Mouse (Mus musculus) cerebellum, adult 2 months (tissue): ENCODE data around the gene Nmnat2. TPM values are rescaled to one million over a fixed set of nuclear protein-coding genes. Genes with fewer than 3 reads are reported as not detected.
A peak's percentile ranks its signal among the peaks of the same experiment; 100 is the strongest.

ENCODE experiments used
- DNase-seq, 2 experiments: peaks; one replicate each; pipeline ENCODE4 v3.0.0; 2021
- H3K27ac ChIP-seq: fragments of 200-500 bp; 2 replicates; pipeline ENCODE4 v1.5.1; 2012; ENCODE audit warnings: low read length, control low read depth, inconsistent platforms; ENCODE audit not compliant: insufficient read depth
- H3K27me3 ChIP-seq: fragments of 200-500 bp; 2 replicates; pipeline ENCODE4 v1.6.1; 2012; ENCODE audit warnings: inconsistent platforms, mild to moderate bottlenecking, low read length, moderate library complexity; ENCODE audit not compliant: control insufficient read depth, insufficient read depth
- H3K4me1 ChIP-seq: fragments of 200-500 bp; 2 replicates; pipeline ENCODE4 v1.6.1; 2011; ENCODE audit warnings: low read length; ENCODE audit not compliant: control insufficient read depth, insufficient read depth
- H3K4me3 ChIP-seq: fragments of 200-500 bp; replicated peaks from 2 replicates; pipeline ENCODE3; 2011; ENCODE audit warnings: mild to moderate bottlenecking, low read depth, low read length, control low read depth; ENCODE audit not compliant: insufficient read depth
- CTCF ChIP-seq: fragments of 200-500 bp; IDR thresholded peaks from 2 replicates; pipeline ENCODE4 v1.5.1; 2011; ENCODE audit warnings: low read depth, mild to moderate bottlenecking, control low read depth, low read length, moderate library complexity, borderline replicate concordance; ENCODE audit not compliant: insufficient read depth
- POLR2A ChIP-seq: fragments of 200-500 bp; IDR thresholded peaks from 2 replicates; pipeline ENCODE4 v1.6.1; 2011; ENCODE audit warnings: low read length, control low read depth, borderline replicate concordance; ENCODE audit not compliant: insufficient read depth
- WGBS: fragments of 180-500 bp; shearing (Covaris S2); methylation state at CpG from one replicate; pipeline ENCODE4 v1.1.7; 2018; 5-methylcytosine and 5-hydroxymethylcytosine counted together
- polyA plus RNA-seq: library from polyadenylated mRNA; depleted of rRNA; stranded (reverse); fragments of >200 nt; gene quantifications from 2 replicates; pipeline ENCODE4 v1.2.3, GENCODE M21; 2012; rRNA removed

Nmnat2 gene
- polyA plus RNA-seq, 1 experiment, result 120 TPM

DNA sequence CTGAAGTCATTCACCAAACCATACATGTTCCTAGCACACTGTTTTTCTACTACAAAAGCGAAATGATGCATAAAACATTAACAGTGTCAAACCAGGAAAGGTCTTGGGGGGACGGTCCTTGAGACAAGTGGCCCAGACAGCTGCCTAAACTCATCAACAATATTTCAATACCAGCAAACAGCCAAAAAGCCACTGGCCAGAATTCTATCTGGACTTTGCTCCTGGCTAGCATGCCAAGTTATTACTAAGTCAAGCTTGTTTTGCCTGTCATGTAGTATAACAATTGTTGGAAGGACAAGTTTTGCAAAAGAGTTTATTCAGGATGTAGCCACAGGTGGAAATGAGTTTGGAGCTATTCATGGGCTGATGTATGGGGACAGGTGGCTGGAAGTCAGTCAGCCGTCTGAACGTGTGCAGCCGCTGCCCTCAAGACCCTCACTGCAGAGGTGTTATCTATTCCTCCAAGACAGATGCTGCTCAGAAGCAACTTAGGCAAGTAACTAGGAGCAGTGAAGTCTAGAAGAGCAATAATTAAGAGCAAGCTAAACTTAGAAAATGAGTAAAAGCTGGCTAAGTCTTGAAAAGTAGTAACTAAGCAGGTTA lies 202.3 kb downstream of the Nmnat2 start:
- no peaks in the 10 kb centered on the region for H3K4me1 ChIP-seq
- 57% methylated on average over 5 of the region's 5 CpGs for WGBS

GRCm38 (mm10) chr1:153159137-153159536 lies 204.3 kb downstream of the Nmnat2 start:
- Histone ChIP-seq H3K4me1 (peaks cover 4% of the 10 kb centered on the region), H3K4me3 (no peak overlapping the region), H3K27me3 (no peaks in the 10 kb centered on the region), H3K27ac (no peak overlapping the region)
- DNase-seq, result no peak
- WGBS, result 96% methylated on average over 4 of the region's 4 CpGs
- TF ChIP-seq POLR2A (no peak), CTCF (no peak)

More for the DNA sequence above, 202.3 kb downstream of the Nmnat2 start:
- Histone ChIP-seq H3K4me3 (no peak overlapping the region), H3K27ac (no peak overlapping the region), H3K27me3 (no peaks in the 10 kb centered on the region)
- TF ChIP-seq CTCF, result no peak
- DNase-seq, result no peak

DNA sequence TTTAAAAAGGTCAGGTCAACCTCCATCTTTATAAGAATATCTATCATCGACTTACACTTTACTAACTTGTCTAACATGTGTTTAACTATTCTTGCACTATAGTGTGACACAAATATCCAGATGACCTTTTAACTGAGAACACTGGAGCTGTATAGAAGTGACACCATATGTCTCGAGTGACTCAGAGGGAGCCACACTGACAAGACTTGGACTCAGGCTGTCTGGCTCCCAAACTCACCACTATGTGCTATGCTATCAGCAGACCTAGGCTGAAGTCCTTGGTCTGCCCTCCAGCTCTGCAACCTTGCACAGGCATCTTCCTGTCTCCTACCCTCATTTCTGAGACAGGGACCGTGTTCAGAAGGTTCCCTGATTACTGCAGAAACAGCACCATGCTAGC lies 209.0 kb downstream of the Nmnat2 start:
- peak in 1 of 2 experiments; percentile 18 for DNase-seq
- peaks cover 5% of the 10 kb centered on the region for H3K4me1 ChIP-seq
- WGBS, result 57% methylated on average over 3 of the region's 3 CpGs
- no peak overlapping the region for H3K4me3 ChIP-seq
- no peak overlapping the region for H3K27ac ChIP-seq
- TF ChIP-seq POLR2A, result no peak
- TF ChIP-seq CTCF, result no peak
- H3K27me3 ChIP-seq, result no peaks in the 10 kb centered on the region

DNA sequence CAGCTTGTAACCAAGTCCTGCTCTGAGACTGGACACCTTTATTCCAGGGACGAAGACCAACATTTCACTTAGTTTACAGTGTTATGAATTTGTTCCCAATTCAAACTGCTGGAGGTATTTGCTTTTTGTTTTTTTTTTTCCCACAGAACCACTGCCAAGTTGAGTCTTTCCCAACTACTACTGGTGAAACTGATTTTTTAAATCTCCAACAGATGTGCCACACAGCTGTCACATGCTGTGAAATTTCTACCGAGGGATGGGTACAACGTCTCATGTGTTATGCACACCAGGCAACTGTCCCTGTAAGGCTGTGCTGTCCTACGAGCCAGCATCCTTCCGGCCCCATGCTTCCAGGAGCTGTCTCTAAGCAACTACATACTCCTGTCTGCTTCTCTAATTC lies 213.5 kb downstream of the Nmnat2 start:
- TF ChIP-seq CTCF (no peak), POLR2A (no peak)
- Histone ChIP-seq H3K4me1 (peaks cover 5% of the 10 kb centered on the region), H3K27me3 (no peaks in the 10 kb centered on the region), H3K4me3 (no peak overlapping the region), H3K27ac (no peak overlapping the region)
- no peak for DNase-seq
- 60% methylated on average over 5 of the region's 5 CpGs for WGBS

Other genes starting within 250 kb of the Nmnat2 start
- not detected in 2 replicates for gene Apobec4, start 204.4 kb upstream of the Nmnat2 start, polyA plus RNA-seq
- 22.4 and 24.4 TPM in 2 replicates for gene Rgl1, start 188.6 kb upstream of the Nmnat2 start, polyA plus RNA-seq
- gene Arpc5, start 188.5 kb upstream of the Nmnat2 start, polyA plus RNA-seq, result 71.3 and 72.0 TPM in 2 replicates
- gene Ncf2, start 154.8 kb upstream of the Nmnat2 start, polyA plus RNA-seq, result 2.0 and 2.7 TPM in 2 replicates
- gene Smg7, start 52.3 kb upstream of the Nmnat2 start, polyA plus RNA-seq, result 47.3 and 51.8 TPM in 2 replicates
- 1.2 and 1.3 TPM in 2 replicates for gene Lamc2, start 231.5 kb downstream of the Nmnat2 start, polyA plus RNA-seq